Mouse (Mus musculus): ENCODE measurements at regions not wholly inside any gene's neighbourhood (a gene's known extent, or its start where the extent isn't known, plus 50 kb on each side); places are given as distances from the start of the nearest gene placed in this dataset.

DNA sequence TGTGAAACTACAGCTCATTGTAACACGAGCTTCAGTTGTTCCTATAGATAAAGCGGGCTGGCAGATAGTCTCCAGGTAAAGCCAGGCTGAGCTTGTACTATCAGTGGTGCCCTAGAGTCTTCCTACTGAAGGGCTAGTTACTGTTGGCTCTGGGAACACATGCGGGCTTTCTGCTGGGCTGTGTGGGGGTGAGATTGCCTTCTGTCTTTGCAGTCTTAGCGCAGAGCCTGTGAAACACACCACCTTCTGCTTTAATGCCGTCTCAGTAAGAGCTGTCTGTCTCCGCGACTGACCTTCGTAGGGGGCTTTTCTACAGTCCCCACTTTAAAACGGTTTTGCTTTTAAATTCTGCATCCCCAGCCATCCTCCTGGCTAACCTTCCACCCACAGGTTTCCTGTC, 76.7 kb downstream of the Trim29 start:
- no peak overlapping the region for H3K4me3 ChIP-seq (ENCODE audit: insufficient read depth, low read depth, low read length)
- TF ChIP-seq POLR2A (IDR thresholded peaks at IDR 0.05; ENCODE audit: insufficient read depth, low read depth, low read length) (no peak), CTCF (IDR thresholded peaks at IDR 0.05; ENCODE audit: insufficient read depth, low read depth, low read length) (no peak)
- no peak overlapping the region for H3K27ac ChIP-seq (ENCODE audit: insufficient read depth, low read depth, low read length)
- WGBS: 77% methylated on average over 9 of the region's 9 CpGs
- H3K4me1 ChIP-seq (ENCODE audit: control insufficient read depth, insufficient read depth, low read length): no peaks in the 10 kb centered on the region

DNA sequence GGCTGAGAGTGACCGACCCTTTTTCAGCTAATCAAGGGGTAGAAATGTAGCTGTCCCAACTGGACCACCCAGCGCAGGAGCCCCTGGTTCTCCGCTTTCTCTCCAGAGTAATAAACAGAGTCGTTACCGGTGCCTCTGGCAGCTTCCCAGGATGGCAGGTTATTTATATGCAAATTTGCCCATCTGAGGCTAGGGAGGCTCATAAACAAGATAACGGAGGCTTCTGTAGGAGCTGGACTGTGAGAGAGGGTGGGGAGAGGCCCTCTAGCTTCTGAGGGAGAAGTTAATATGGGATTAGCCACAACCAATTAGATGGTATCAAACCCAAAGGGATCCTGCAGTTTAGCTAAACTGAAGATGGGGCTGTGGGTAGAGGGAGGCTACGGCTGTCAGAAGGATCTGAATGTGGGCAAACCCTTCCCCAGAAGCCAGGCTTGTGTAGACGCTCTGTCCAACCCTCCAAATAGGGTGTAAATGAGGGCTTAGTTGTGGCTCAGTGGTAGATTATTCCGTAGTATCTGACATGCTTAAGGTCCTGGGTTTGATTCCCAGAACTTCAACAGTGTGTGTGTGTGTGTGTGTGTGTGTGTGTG, 78.9 kb downstream of the Trim29 start:
- H3K27ac ChIP-seq (ENCODE audit: insufficient read depth, low read depth, low read length): no peak overlapping the region
- no peaks in the 10 kb centered on the region for H3K4me1 ChIP-seq (ENCODE audit: control insufficient read depth, insufficient read depth, low read length)
- H3K4me3 ChIP-seq (ENCODE audit: insufficient read depth, low read depth, low read length): no peak overlapping the region
- 65% methylated on average over 9 of the region's 9 CpGs for WGBS
- no peak for TF ChIP-seq CTCF (IDR thresholded peaks at IDR 0.05; ENCODE audit: insufficient read depth, low read depth, low read length)
- TF ChIP-seq POLR2A (IDR thresholded peaks at IDR 0.05; ENCODE audit: insufficient read depth, low read depth, low read length): no peak

DNA sequence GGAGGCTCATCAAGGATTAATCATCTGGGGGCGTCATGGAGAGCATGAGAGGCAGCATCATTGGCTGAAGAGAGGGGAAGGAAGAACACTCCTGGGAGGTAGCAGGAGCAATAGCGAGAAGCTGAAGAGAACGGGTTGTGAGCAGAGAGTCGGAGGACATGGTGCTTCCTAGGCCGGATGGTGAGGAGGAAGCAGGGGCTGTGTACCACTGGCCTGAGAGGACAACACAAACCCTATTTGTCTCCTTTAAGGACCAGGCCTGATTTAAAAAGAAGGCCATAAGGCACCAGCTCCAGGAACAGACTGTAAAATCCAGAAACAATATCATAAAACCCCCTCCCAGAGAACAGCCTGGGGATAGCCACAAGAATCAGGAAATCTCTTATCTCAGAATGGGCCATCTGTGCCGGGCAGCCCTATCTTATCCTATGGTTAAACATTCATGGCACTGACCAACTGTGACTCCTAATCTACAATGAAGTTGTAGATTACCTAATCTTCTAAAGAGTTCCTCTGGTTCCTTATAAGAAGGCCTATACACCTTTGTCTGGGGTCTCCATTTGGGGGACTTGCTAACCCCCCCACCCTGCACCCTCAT, 81.9 kb downstream of the Trim29 start:
- H3K4me1 ChIP-seq (ENCODE audit: control insufficient read depth, insufficient read depth, low read length): no peaks in the 10 kb centered on the region
- WGBS: 94% methylated on average over 6 of the region's 6 CpGs
- no peak for TF ChIP-seq CTCF (IDR thresholded peaks at IDR 0.05; ENCODE audit: insufficient read depth, low read depth, low read length)
- TF ChIP-seq POLR2A (IDR thresholded peaks at IDR 0.05; ENCODE audit: insufficient read depth, low read depth, low read length): no peak
- no peak overlapping the region for H3K27ac ChIP-seq (ENCODE audit: insufficient read depth, low read depth, low read length)
- no peak overlapping the region for H3K4me3 ChIP-seq (ENCODE audit: insufficient read depth, low read depth, low read length)

DNA sequence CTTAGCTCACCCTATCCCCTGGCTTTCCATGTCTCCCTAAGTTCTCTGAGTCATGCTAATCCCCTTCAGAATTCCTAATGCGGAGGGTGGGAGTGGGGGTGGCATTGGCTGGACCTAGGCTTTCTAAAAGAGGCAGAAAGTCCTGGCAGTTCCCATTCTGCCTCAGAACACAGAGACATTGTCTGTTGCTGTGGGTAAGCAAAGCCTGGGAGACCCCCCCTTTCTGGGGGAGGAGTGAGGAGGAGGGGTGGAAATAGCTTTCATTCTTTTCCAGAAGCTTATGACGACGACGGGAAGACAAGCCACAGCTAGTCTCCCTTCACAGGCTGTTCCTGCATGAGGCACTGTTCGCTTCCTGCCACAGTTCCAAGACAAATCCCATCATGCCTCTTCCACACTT, 83.6 kb downstream of the Trim29 start:
- Histone ChIP-seq H3K4me1 (ENCODE audit: control insufficient read depth, insufficient read depth, low read length) (no peaks in the 10 kb centered on the region), H3K4me3 (ENCODE audit: insufficient read depth, low read depth, low read length) (no peak overlapping the region), H3K27ac (ENCODE audit: insufficient read depth, low read depth, low read length) (no peak overlapping the region)
- TF ChIP-seq POLR2A (IDR thresholded peaks at IDR 0.05; ENCODE audit: insufficient read depth, low read depth, low read length) (no peak), CTCF (IDR thresholded peaks at IDR 0.05; ENCODE audit: insufficient read depth, low read depth, low read length) (no peak)
- WGBS: 47% methylated on average over 5 of the region's 5 CpGs

DNA sequence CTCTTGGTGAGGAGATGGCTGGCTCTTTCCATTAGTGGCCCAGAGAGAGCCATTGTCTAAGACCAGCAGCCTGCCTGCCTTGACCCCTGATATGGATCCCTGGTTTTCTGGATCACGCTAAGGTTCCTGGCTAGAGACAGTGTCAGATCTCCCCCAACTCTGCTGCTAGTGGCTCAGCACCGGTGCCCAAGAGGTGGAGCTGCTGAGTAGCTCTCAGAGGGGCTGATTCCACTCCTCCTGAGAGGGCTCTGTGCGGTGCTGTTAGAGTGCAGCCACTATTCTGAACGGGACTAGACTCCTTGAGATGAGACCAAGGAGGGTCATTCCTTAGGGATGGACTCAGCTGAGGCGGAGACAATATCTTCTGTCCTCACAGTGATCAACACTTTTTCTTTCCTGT, 84.6 kb downstream of the Trim29 start:
- Histone ChIP-seq H3K4me3 (ENCODE audit: insufficient read depth, low read depth, low read length) (no peak overlapping the region), H3K27ac (ENCODE audit: insufficient read depth, low read depth, low read length) (no peak overlapping the region), H3K4me1 (ENCODE audit: control insufficient read depth, insufficient read depth, low read length) (no peaks in the 10 kb centered on the region)
- 42% methylated on average over 5 of the region's 5 CpGs for WGBS
- no peak for TF ChIP-seq POLR2A (IDR thresholded peaks at IDR 0.05; ENCODE audit: insufficient read depth, low read depth, low read length)
- TF ChIP-seq CTCF (IDR thresholded peaks at IDR 0.05; ENCODE audit: insufficient read depth, low read depth, low read length): no peak

DNA sequence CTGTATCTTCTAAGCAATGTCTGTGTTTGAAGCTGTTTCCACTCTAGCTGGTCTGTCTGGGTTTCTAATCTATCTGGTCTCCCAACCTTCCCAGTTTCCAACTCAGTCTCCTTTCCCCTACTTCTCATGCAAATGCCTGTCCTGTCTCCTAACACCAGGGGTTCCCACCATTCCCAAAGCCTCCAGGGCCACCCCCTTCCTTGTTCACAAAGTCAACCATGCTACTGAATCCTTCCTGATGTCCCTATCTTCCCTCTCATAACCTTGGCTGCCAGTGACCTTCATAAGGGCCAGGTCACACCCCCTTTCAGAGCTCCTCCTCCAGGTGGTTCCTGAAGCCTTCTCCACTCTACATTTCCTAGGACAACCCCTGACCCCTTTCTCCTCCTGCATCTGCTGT, 85.9 kb downstream of the Trim29 start:
- no peak overlapping the region for H3K4me3 ChIP-seq (ENCODE audit: insufficient read depth, low read depth, low read length)
- no peak overlapping the region for H3K27ac ChIP-seq (ENCODE audit: insufficient read depth, low read depth, low read length)
- TF ChIP-seq CTCF (IDR thresholded peaks at IDR 0.05; ENCODE audit: insufficient read depth, low read depth, low read length): no peak
- no peak for TF ChIP-seq POLR2A (IDR thresholded peaks at IDR 0.05; ENCODE audit: insufficient read depth, low read depth, low read length)
- H3K4me1 ChIP-seq (ENCODE audit: control insufficient read depth, insufficient read depth, low read length): no peaks in the 10 kb centered on the region

DNA sequence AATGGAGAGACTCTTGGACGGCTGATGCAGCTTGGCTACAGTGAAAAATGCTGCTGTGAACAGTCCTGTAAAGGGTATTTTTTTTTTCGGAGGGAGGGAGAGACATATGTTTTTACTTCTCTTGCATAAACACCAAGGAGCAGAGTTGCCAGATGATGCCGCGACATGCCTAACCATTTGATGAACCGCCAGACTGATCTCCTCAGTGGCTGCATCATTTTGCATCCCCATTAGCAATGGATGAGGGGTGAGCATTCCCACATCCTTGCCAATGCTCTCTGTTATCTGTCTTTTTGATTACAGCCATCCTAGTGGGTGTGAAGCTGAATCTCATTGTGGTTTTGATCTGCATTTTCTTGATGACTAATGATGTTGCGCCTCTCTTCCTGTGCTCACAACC, 97.8 kb downstream of the Trim29 start:
- TF ChIP-seq POLR2A (IDR thresholded peaks at IDR 0.05; ENCODE audit: insufficient read depth, low read depth, low read length) (no peak), CTCF (IDR thresholded peaks at IDR 0.05; ENCODE audit: insufficient read depth, low read depth, low read length) (no peak)
- 63% methylated on average over 6 of the region's 6 CpGs for WGBS
- Histone ChIP-seq H3K4me3 (ENCODE audit: insufficient read depth, low read depth, low read length) (no peak overlapping the region), H3K27ac (ENCODE audit: insufficient read depth, low read depth, low read length) (no peak overlapping the region), H3K4me1 (ENCODE audit: control insufficient read depth, insufficient read depth, low read length) (no peaks in the 10 kb centered on the region)

DNA sequence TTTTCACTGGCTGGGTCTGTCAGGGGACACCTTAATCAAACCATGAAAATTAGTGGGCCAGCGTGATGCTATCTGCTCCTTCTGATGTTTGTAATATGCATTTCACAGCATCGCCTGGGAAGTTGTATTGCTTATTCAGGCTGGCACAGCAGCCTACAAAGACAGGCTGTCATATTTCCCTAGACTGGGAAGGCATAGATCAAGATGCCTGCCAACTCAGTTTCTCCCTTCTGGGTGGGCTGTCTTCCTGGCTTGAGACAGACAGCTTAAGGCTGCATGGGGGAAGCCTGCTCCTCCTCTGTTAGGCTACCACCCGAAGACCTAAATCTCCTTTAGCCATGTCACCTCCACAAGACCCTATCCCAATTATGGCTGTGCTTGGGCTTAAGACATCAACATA, 101.8 kb downstream of the Trim29 start:
- 72% methylated on average over 3 of the region's 3 CpGs for WGBS
- TF ChIP-seq POLR2A (IDR thresholded peaks at IDR 0.05; ENCODE audit: insufficient read depth, low read depth, low read length): no peak
- no peak for TF ChIP-seq CTCF (IDR thresholded peaks at IDR 0.05; ENCODE audit: insufficient read depth, low read depth, low read length)
- no peak overlapping the region for H3K4me3 ChIP-seq (ENCODE audit: insufficient read depth, low read depth, low read length)
- H3K27ac ChIP-seq (ENCODE audit: insufficient read depth, low read depth, low read length): no peak overlapping the region
- H3K4me1 ChIP-seq (ENCODE audit: control insufficient read depth, insufficient read depth, low read length): no peaks in the 10 kb centered on the region

DNA sequence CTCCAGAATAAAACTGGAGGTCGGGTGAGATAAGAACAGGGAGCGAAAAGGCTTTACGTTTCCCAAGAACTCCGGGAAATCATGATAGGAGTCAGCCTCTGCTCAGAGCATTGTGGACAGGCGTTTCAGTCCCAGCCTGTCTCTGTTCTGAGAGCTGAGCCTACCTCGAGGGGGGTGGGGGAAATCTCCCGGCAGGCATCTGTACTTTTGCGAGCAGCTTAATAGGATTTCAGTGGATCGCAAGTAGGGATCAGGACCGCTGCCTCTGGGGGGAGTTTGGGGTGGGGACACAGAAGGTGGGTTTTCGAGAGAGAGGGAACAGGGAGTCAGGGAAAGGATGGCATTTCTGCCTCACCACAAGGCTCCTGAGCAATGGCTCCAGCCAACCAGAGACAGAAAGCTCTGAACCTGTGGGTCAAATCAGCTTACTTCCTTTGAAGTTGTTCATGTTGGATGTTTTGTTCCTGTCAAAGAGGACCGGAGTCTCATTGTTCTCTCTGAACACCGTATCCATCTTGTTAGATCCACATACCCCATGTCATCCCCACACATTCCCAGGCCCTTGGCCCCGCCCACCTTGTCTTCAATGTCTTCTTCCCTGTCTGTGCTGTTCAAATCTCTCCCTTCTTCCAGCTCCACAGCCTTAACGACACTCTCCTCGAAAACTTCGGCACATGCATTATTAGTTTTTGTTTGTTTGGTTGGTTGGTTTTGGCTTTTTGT, 109.5 kb downstream of the Trim29 start:
- Histone ChIP-seq H3K27ac (ENCODE audit: insufficient read depth, low read depth, low read length) (no peak overlapping the region), H3K4me1 (ENCODE audit: control insufficient read depth, insufficient read depth, low read length) (no peaks in the 10 kb centered on the region), H3K4me3 (ENCODE audit: insufficient read depth, low read depth, low read length) (no peak overlapping the region)
- no peak for TF ChIP-seq POLR2A (IDR thresholded peaks at IDR 0.05; ENCODE audit: insufficient read depth, low read depth, low read length)
- no peak for TF ChIP-seq CTCF (IDR thresholded peaks at IDR 0.05; ENCODE audit: insufficient read depth, low read depth, low read length)
- 37% methylated on average over 17 of the region's 17 CpGs for WGBS
